Mouse (Mus musculus): ENCODE measurements around the gene B3galt5. TPM values are rescaled to one million over a fixed set of nuclear protein-coding genes. Genes with fewer than 3 reads are reported as not detected.

Gene B3galt5
- polyA plus RNA-seq, 1 experiment from 2014 or later = 0.71 TPM

DNA sequence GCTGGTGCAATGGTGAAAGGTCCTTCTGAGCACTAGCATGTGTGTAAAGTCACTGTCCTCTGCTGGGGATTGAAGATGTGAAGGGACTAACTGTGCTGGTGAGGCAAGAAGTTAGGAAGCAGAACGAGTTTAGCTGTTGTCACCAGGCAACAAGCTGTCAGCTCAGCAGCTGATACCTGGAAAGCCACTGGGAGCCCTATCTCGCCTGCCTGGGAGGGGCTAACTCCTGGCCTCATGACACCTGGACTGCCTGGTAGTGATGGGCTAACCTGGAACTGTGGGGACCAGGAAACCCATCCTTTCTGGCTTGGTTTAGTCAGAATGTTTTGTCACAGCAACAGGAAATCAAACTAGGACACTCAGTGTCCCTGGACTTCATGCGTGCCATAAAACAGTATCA, 41.0 kb downstream of the B3galt5 start:
- Histone ChIP-seq H3K4me3 (no peak overlapping the region), H3K27ac (no peak overlapping the region), H3K4me2 (no peak overlapping the region), H3K36me3 (ENCODE audit: poor library complexity, severe bottlenecking) (no peaks in the 10 kb centered on the region), H3K27me3 (peaks cover 31% of the 10 kb centered on the region), H3K4me1 (peaks cover 23% of the 10 kb centered on the region), H3K9me3 (replicated peaks) (no peaks in the 10 kb centered on the region), H3K9ac (no peak overlapping the region)
- no peak for ATAC-seq
- WGBS = 73% methylated on average over 3 of the region's 3 CpGs

DNA sequence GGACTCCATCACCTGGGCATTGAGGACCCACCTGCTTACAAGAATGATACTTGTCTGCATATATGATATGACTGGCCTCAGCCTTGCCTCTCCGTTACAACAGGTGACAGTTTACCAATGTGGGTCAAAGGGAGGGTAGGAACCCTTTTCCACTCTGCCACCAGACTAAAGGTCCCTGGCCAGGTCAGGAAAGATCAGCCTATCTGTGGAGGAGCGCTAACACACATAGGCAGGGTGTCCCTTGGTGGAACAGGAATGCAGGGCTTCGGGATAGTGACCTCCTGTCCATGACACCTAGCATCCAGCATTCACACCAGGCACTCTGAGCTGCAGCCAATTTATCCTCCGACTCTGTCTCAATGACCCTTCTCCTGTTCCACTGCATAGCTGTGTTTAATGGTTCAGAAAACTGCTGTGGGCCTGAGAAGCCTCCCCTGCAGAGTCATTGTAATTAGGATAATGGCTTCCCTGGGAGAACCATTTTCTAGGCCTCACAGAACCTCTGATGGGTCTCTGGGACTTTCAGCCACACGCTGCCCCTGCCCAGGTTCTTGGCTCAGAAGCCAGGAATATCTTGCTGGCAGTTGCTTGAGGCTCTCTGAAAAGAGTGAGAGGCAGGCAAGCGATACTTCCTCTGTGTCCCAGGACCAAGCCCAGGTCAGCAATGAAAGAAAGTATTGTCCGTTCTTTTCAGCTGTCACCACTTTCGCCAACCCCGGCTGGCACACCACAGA, 43.1 kb downstream of the B3galt5 start:
- Histone ChIP-seq H3K4me1 (peaks cover 21% of the 10 kb centered on the region), H3K4me3 (no peak overlapping the region), H3K9me3 (replicated peaks) (no peaks in the 10 kb centered on the region), H3K27me3 (peaks cover 46% of the 10 kb centered on the region), H3K27ac (no peak overlapping the region), H3K9ac (no peak overlapping the region), H3K36me3 (ENCODE audit: poor library complexity, severe bottlenecking) (no peaks in the 10 kb centered on the region), H3K4me2 (no peak overlapping the region)
- 13% methylated on average over 9 of the region's 9 CpGs for WGBS
- no peak for ATAC-seq

DNA sequence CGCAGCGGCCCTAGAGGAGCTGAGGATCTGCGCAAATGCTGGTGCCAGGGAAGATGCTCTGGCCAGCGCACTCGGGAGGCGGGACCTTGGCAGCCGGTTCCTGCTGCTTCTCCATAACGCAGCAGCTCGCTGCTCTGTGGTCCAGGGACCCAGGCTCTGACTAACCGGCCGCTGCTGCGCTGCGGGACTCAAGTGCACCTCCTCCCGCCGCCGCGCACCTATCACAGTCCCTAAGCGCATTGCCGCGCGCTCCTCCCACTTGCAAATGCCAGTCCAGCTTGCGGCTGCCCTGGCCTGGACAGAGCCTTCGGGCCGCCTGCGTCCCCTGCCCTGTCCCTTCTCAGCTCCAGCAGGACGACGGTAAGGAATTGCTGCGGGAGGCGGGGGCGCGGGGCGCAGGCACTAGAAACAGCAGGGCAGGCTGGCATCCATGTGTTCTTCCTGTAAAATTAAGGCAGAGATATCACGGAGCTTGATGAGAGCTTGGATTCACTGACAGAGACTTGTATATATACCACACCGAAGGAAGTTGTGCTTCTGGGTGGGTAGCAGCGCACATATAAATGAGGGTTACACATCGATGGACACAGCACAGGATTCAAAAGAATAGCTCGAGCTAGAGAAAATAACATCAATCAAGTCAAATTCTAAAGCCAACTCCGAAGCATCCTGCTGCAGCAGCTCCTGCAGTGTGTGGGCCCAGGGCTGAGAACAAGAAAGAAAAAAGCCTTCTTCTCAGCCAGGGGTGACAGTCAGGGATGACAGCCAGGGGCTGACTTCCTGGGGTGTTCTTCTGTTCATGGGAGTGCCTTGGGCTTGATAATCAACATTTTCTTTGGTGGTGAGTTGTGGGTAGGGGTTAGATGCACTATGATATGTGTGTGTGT, 45.4 kb downstream of the B3galt5 start:
- Histone ChIP-seq H3K36me3 (ENCODE audit: poor library complexity, severe bottlenecking) (no peaks in the 10 kb centered on the region), H3K4me2 (peak overlapping the region; percentile 89), H3K4me1 (peaks cover 21% of the 10 kb centered on the region), H3K9ac (peak overlapping the region; percentile 62), H3K27ac (no peak overlapping the region), H3K9me3 (replicated peaks) (no peaks in the 10 kb centered on the region), H3K4me3 (peak overlapping the region; percentile 52), H3K27me3 (peaks cover 46% of the 10 kb centered on the region)
- peak; percentile 70 for ATAC-seq
- WGBS = 3% methylated on average over 36 of the region's 38 CpGs

DNA sequence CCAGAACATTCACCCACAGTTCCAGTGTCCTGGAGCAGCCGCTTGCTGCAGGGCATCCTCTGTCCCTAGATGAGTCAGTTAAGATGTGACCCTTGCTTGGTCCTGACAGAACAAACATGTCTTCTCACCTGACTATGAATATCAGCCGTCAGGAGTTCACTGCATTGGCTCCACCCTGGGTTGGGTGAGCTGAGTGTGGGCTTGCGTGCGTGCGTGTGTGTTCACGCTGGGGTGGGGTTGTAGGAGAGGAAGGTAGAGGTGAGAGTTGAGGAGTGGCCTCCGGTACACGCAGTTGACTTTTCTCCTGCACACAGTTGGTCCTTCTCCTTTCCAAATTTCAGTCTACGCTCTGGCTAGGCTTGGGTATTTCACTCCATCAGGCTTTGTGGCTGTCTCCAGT, 47.0 kb downstream of the B3galt5 start:
- H3K27me3 ChIP-seq = peaks cover 46% of the 10 kb centered on the region
- H3K4me1 ChIP-seq = peaks cover 21% of the 10 kb centered on the region
- WGBS = 94% methylated on average over 9 of the region's 9 CpGs
- H3K9ac ChIP-seq = no peak overlapping the region
- no peak for ATAC-seq
- no peaks in the 10 kb centered on the region for H3K36me3 ChIP-seq (ENCODE audit: poor library complexity, severe bottlenecking)
- H3K9me3 ChIP-seq (replicated peaks) = no peaks in the 10 kb centered on the region
- H3K4me3 ChIP-seq = no peak overlapping the region
- no peak overlapping the region for H3K27ac ChIP-seq
- H3K4me2 ChIP-seq = no peak overlapping the region

DNA sequence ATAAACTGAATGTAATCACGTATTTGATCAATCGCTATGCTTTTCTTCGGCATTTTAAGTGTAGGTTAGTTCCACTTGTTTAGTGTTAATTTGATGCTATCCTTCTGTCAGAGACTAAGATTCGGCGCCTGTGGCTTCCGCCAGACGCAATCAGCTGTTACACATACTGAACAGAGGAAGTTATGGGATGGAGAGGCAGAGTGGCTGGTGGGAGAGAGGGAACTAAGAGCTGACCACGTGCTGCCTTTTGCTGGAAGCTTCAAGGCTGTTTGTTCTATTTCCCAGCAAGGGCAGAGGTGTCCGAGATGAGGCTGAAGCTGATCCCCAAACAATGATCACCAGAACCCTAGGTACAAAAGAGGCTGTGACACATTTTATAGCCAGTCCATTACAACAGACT, 56.3 kb downstream of the B3galt5 start:
- H3K9ac ChIP-seq = no peak overlapping the region
- H3K4me2 ChIP-seq = no peak overlapping the region
- no peaks in the 10 kb centered on the region for H3K9me3 ChIP-seq (replicated peaks)
- no peak overlapping the region for H3K4me3 ChIP-seq
- H3K4me1 ChIP-seq = no peaks in the 10 kb centered on the region
- no peaks in the 10 kb centered on the region for H3K27me3 ChIP-seq
- H3K27ac ChIP-seq = no peak overlapping the region
- 76% methylated on average over 9 of the region's 9 CpGs for WGBS
- H3K36me3 ChIP-seq (ENCODE audit: poor library complexity, severe bottlenecking) = no peaks in the 10 kb centered on the region
- no peak for ATAC-seq

DNA sequence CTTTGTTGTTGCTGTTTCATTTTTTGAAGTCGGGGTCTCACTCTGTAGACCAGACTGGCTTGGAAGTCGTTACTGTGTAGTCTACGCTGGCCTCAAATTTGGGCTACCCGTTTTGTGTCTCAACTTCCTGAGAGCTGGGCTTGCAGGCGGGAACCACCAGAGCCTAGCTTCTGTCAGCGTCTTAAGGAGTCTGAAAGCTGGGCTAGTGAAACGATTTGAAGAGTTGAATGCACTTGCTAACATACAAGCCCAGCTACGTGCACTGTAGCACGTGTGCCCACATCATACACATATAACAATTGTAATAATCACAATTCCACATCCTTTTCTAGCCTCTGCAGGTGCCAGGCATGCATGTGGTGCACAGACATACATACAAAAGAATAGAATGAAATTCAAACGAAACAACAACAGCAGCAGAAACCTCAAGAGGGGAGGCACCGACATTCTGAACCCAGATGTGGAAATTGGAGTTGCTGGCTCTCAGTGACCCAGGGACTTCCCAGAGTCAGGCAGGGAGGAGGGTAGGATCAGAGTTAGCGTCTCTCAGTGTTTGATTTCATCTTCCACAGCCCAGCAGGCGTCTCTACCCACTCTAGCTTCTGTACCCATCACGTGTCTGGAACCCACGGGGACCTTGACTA, 57.1 kb downstream of the B3galt5 start:
- no peak overlapping the region for H3K4me2 ChIP-seq
- H3K27me3 ChIP-seq = no peaks in the 10 kb centered on the region
- no peaks in the 10 kb centered on the region for H3K9me3 ChIP-seq (replicated peaks)
- no peaks in the 10 kb centered on the region for H3K4me1 ChIP-seq
- ATAC-seq = no peak
- no peak overlapping the region for H3K9ac ChIP-seq
- H3K4me3 ChIP-seq = no peak overlapping the region
- no peaks in the 10 kb centered on the region for H3K36me3 ChIP-seq (ENCODE audit: poor library complexity, severe bottlenecking)
- H3K27ac ChIP-seq = no peak overlapping the region
- 68% methylated on average over 15 of the region's 15 CpGs for WGBS

DNA sequence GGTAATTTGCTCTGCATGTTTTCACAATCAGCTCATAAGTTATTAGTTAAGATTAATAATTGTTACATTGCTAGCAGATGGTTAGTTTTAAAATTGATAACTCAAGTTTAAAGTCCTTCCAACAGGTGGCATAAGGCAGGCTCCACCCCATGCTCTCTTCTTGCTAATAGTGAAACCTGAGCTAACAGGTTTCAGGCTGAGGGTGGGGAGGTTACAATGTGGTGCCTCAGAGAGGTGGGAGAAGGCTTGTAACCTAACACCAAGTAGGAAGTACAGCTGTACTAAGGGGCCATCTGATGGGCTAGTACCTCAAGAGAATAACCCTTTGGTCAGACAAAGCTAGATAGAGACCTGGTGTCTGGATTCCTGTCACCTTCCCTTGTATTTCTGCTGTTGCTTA, 62.5 kb downstream of the B3galt5 start:
- no peaks in the 10 kb centered on the region for H3K27me3 ChIP-seq
- no peak overlapping the region for H3K4me2 ChIP-seq
- H3K36me3 ChIP-seq (ENCODE audit: poor library complexity, severe bottlenecking) = no peaks in the 10 kb centered on the region
- H3K4me3 ChIP-seq = no peak overlapping the region
- H3K9me3 ChIP-seq (replicated peaks) = no peaks in the 10 kb centered on the region
- no peak overlapping the region for H3K27ac ChIP-seq
- ATAC-seq = no peak
- no peak overlapping the region for H3K9ac ChIP-seq
- no peaks in the 10 kb centered on the region for H3K4me1 ChIP-seq

DNA sequence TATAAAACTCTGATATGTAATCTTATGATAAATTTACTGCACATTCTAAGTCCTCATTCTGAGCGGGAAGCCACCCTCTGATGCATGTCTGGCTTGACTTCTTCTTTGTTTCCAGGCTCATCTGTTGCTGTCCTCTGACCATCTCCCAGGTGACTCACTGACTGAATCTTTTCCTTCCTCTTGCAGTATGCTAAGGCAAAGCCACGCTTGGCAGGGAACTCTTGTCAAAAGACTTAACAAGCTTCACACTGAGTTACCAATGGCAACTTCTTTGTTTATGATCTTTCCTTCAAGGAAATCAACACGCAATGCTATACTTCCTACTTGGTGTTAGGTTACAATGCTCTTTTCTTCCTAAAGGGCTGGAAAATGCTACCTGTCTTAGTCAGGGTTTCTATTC, 63.0 kb downstream of the B3galt5 start:
- H3K4me3 ChIP-seq = no peak overlapping the region
- no peak overlapping the region for H3K27ac ChIP-seq
- no peak overlapping the region for H3K9ac ChIP-seq
- WGBS = 55% methylated on average over 3 of the region's 3 CpGs
- no peaks in the 10 kb centered on the region for H3K27me3 ChIP-seq
- H3K9me3 ChIP-seq (replicated peaks) = no peaks in the 10 kb centered on the region
- no peaks in the 10 kb centered on the region for H3K36me3 ChIP-seq (ENCODE audit: poor library complexity, severe bottlenecking)
- no peak for ATAC-seq
- H3K4me1 ChIP-seq = no peaks in the 10 kb centered on the region
- no peak overlapping the region for H3K4me2 ChIP-seq

DNA sequence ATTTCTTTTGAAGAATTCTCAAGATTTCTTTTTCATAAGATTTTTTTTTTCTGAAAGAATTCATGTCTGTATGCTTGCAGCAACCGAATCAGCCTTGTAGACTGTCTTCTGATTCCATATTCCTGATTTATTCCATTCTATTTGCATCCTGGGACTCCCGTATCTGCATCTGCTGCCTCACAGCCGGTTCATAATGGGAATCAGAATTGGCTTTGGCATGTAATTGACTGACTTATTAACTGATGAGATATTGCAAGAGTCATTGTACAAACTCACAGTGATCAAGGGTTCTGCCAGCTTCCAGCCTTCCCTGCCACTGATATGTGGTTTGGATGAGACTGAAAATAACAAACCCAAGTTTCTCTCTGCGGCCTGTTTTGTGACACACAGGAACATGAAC, 67.8 kb downstream of the B3galt5 start:
- Histone ChIP-seq H3K9me3 (replicated peaks) (no peaks in the 10 kb centered on the region), H3K36me3 (ENCODE audit: poor library complexity, severe bottlenecking) (no peaks in the 10 kb centered on the region), H3K9ac (no peak overlapping the region), H3K4me1 (no peaks in the 10 kb centered on the region), H3K27ac (no peak overlapping the region), H3K4me3 (no peak overlapping the region), H3K27me3 (no peaks in the 10 kb centered on the region), H3K4me2 (no peak overlapping the region)
- ATAC-seq = no peak
- WGBS = 86% methylated on average over 4 of the region's 4 CpGs

DNA sequence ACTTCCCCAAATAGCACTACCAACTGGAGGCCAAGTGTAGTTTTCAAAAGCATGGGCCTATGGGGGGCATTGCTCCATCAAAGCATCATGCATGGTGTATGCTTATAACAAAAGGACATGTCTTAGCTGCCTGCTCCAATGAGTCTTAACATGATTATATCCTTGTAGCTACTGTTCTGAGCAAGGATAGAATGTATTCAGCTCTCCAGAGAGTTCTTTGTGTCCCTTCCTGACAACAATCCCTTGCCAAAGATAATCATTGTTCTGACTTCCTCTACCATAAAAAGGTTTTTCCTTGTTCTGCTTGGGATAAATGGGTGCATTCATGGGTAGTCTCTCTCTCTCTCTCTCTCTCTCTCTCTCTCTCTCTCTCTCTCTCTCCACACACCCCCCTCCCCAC, 68.8 kb downstream of the B3galt5 start:
- H3K27me3 ChIP-seq = no peaks in the 10 kb centered on the region
- no peaks in the 10 kb centered on the region for H3K36me3 ChIP-seq (ENCODE audit: poor library complexity, severe bottlenecking)
- H3K9ac ChIP-seq = no peak overlapping the region
- H3K27ac ChIP-seq = no peak overlapping the region
- no peak overlapping the region for H3K4me3 ChIP-seq
- H3K4me2 ChIP-seq = no peak overlapping the region
- no peaks in the 10 kb centered on the region for H3K9me3 ChIP-seq (replicated peaks)
- no peaks in the 10 kb centered on the region for H3K4me1 ChIP-seq
- no peak for ATAC-seq

DNA sequence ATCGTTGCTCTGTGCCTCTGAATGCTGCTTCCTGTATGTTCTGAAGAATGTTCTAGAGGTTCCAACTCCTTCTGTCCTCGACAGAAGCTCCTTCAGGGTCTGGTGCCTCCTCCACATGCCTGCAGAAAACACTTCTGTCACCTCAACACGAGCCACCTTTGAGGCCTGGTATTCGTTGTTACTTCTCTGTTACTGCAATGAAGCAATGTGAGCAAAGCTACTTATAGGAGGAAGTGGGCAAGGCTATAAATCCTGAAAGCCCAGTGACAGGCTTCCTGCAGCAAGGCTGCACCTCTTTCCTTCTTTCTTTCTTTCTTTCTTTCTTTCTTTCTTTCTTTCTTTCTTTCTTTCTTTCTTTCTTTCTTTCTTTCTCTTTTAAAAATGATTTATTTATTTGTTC, 71.3 kb downstream of the B3galt5 start:
- WGBS = 87% methylated on average over 4 of the region's 4 CpGs
- Histone ChIP-seq H3K36me3 (ENCODE audit: poor library complexity, severe bottlenecking) (no peaks in the 10 kb centered on the region), H3K9me3 (replicated peaks) (no peaks in the 10 kb centered on the region), H3K4me1 (no peaks in the 10 kb centered on the region), H3K27ac (no peak overlapping the region), H3K27me3 (no peaks in the 10 kb centered on the region), H3K4me3 (no peak overlapping the region), H3K9ac (no peak overlapping the region), H3K4me2 (no peak overlapping the region)
- ATAC-seq = no peak

DNA sequence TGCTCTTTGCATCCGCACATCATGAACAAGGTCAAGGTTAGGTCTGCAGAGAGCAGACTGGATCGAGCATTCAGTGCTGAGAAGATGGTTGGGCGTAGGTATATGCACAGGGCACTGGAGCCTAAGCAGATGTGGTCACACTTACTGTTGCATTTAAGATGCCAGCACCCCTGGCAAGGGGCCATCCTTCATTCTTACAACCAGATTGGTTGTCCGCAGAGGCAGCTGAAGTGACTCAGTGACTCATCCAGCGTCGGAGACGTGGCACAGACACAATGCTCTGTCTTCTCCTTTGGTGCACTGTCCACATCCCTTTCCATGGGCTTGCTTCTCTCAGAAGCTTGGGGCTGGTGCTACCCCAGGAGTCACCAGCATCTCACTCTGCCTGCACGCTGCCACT, 82.2 kb downstream of the B3galt5 start:
- H3K4me3 ChIP-seq = no peak overlapping the region
- no peak for ATAC-seq
- H3K4me2 ChIP-seq = no peak overlapping the region
- H3K9me3 ChIP-seq (replicated peaks) = no peaks in the 10 kb centered on the region
- H3K4me1 ChIP-seq = no peaks in the 10 kb centered on the region
- no peaks in the 10 kb centered on the region for H3K27me3 ChIP-seq
- H3K27ac ChIP-seq = no peak overlapping the region
- H3K9ac ChIP-seq = no peak overlapping the region
- WGBS = 89% methylated on average over 8 of the region's 8 CpGs
- no peaks in the 10 kb centered on the region for H3K36me3 ChIP-seq (ENCODE audit: poor library complexity, severe bottlenecking)
